Mouse (Mus musculus) embryonic fibroblast, embryonic 13.5 days (primary cell): ENCODE data around the gene Creb3l2.

ENCODE experiments used
- CTCF ChIP-seq: IDR thresholded peaks from 2 replicates; pipeline ENCODE4 v1.5.1; 2011; ENCODE audit warnings: mild to moderate bottlenecking, control low read depth, low read length, moderate library complexity, borderline replicate concordance; ENCODE audit not compliant: insufficient read depth
- POLR2A ChIP-seq: IDR thresholded peaks from 2 replicates; pipeline ENCODE4 v1.6.1; 2011; ENCODE audit warnings: low read depth, mild to moderate bottlenecking, control low read depth, low read length, moderate library complexity

DNA sequence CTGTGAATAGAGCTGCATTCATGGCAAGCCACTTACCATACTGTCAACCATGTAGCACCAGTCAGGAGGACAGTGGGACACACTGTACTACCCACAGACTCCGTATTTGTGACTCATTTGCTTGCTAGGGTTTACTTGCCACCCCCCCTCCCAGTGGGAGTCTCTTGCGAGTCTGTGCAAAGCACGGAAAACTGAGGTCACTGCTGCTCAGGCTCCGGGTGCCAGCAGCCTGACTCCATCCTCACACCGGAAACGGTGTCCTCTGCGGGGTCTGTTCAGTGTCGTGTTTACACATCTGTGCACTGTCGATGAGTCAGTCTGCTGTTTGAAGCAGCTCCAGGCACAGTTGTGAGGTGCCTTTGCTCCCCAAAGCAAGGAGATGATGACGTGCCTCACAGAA lies 43.0 kb downstream of the Creb3l2 start:
- no peak for TF ChIP-seq CTCF
- TF ChIP-seq POLR2A = no peak
